Mouse (Mus musculus) myocyte (in vitro differentiated cells): ENCODE data around the gene Peak1.

Experiments used
- CEBPB ChIP-seq: IDR thresholded peaks from 2 replicates; pipeline ENCODE4 v1.6.1; 2011; ENCODE audit warnings: mild to moderate bottlenecking, moderate library complexity; ENCODE audit not compliant: poor library complexity, insufficient read depth, severe bottlenecking
- E2F4 ChIP-seq: IDR thresholded peaks from one replicate; pipeline ENCODE4 v1.6.1; 2011; ENCODE audit warnings: mild to moderate bottlenecking, control low read depth, moderate library complexity; ENCODE audit not compliant: insufficient read depth
- MAX ChIP-seq: IDR thresholded peaks from one replicate; pipeline ENCODE4 v1.6.1; 2011; ENCODE audit warnings: low read depth, mild to moderate bottlenecking, control low read depth
- MYOD1 ChIP-seq, 3 experiments: IDR thresholded peaks; one replicate each; pipeline ENCODE4 v1.6.1; 2011; ENCODE audit warnings: control low read depth in 2 of 3, low read depth in 2 of 3, mild to moderate bottlenecking in 2 of 3, moderate library complexity in 1 of 3; ENCODE audit not compliant: insufficient read length in 2 of 3, control insufficient read depth in 1 of 3
- MYOG ChIP-seq, 3 experiments: IDR thresholded peaks; one replicate each; pipeline ENCODE4 v1.6.1; 2011; ENCODE audit warnings: control low read depth in 2 of 3, low read depth in 2 of 3, mild to moderate bottlenecking in 2 of 3; ENCODE audit not compliant: insufficient read length in 2 of 3, control insufficient read depth in 1 of 3, insufficient read depth in 1 of 3
- POLR2A ChIP-seq: IDR thresholded peaks from one replicate; pipeline ENCODE4 v1.6.1; 2011; ENCODE audit warnings: low read depth, mild to moderate bottlenecking, control low read depth, moderate library complexity; ENCODE audit not compliant: insufficient read length
- POLR2AphosphoS2 ChIP-seq: IDR thresholded peaks from one replicate; pipeline ENCODE4 v1.6.1; 2011; ENCODE audit warnings: low read depth, control low read depth; ENCODE audit not compliant: insufficient read length
- REST ChIP-seq: IDR thresholded peaks from one replicate; pipeline ENCODE4 v1.6.1; 2011; ENCODE audit warnings: mild to moderate bottlenecking, control low read depth, moderate library complexity; ENCODE audit not compliant: insufficient read depth, insufficient read length
- SRF ChIP-seq: IDR thresholded peaks from one replicate; pipeline ENCODE4 v1.6.1; 2011; ENCODE audit warnings: low read depth; ENCODE audit not compliant: control insufficient read depth, insufficient read length
- TCF12 ChIP-seq: IDR thresholded peaks from one replicate; pipeline ENCODE4 v1.6.1; 2011; ENCODE audit warnings: mild to moderate bottlenecking, control low read depth; ENCODE audit not compliant: poor library complexity, insufficient read depth, severe bottlenecking
- TCF3 ChIP-seq: IDR thresholded peaks from one replicate; pipeline ENCODE4 v1.6.1; 2011; ENCODE audit warnings: low read depth, control low read depth; ENCODE audit not compliant: insufficient read length
- USF1 ChIP-seq: IDR thresholded peaks from one replicate; pipeline ENCODE4 v1.6.1; 2011; ENCODE audit warnings: low read depth, mild to moderate bottlenecking, control low read depth, moderate library complexity

DNA sequence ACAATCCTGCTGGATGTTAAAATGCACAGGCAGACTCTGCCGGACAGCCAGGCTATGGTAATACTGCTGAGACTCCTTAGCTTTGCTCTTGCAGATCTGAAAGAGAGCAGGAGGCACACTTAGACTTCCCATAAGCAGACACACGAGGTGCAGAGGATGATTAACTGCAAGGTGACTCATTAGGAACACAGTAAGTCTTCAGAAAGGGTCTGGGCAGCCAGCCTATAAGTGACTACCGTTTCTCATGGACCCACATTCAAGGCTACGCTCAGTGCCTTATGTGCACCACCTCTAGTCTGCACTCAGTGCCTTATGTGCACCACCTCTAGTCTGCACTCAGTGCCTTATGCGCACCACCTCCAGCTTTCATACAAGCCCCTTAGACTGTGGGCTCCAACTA lies 210.4 kb downstream of the Peak1 start:
- TF ChIP-seq POLR2A (no peak), E2F4 (no peak), TCF12 (no peak), MYOD1 (IDR thresholded peaks at IDR 0.05; ENCODE audit: control insufficient read depth in 1 of 3, insufficient read length in 2 of 3, low read depth in 2 of 3) (no peak), POLR2AphosphoS2 (no peak), MYOG (IDR thresholded peaks at IDR 0.05; ENCODE audit: control insufficient read depth in 1 of 3, insufficient read depth in 1 of 3, insufficient read length in 2 of 3, low read depth in 2 of 3) (no peak), MAX (no peak), SRF (no peak), USF1 (no peak), REST (no peak), CEBPB (no peak), TCF3 (no peak)
